Mouse (Mus musculus) brain, embryonic 14.5 days (tissue): ENCODE results near the gene Rps6ka5. TPM values are rescaled to one million over a fixed set of nuclear protein-coding genes. Genes with fewer than 3 reads are reported as not detected.
A peak's percentile ranks its signal among the peaks of the same experiment; 100 is the strongest.

ENCODE experiments used
- DNase-seq: peaks from one replicate; pipeline ENCODE4 v3.0.0-alpha.2; 2011; ENCODE audit warnings: low read depth
- CTCF ChIP-seq: fragments of 200-500 bp; IDR thresholded peaks from 2 replicates; pipeline ENCODE4 v1.5.1; 2012; ENCODE audit warnings: inconsistent platforms, mild to moderate bottlenecking, moderate library complexity, borderline replicate concordance; ENCODE audit not compliant: insufficient read depth, insufficient read length; ENCODE audit errors: extremely low read depth
- POLR2A ChIP-seq: fragments of 200-500 bp; IDR thresholded peaks from 2 replicates; pipeline ENCODE4 v1.6.1; 2012; ENCODE audit warnings: mild to moderate bottlenecking, inconsistent platforms, borderline replicate concordance; ENCODE audit not compliant: poor library complexity, insufficient read depth, insufficient read length, severe bottlenecking; ENCODE audit errors: extremely low read depth
- polyA plus RNA-seq: library from polyadenylated mRNA; depleted of rRNA; stranded (reverse); fragments of >200 nt; gene quantifications from 2 replicates; pipeline ENCODE4 v1.2.3, GENCODE M21; 2012

Gene Rps6ka5
- polyA plus RNA-seq, 1 experiment: 9.7 TPM

DNA sequence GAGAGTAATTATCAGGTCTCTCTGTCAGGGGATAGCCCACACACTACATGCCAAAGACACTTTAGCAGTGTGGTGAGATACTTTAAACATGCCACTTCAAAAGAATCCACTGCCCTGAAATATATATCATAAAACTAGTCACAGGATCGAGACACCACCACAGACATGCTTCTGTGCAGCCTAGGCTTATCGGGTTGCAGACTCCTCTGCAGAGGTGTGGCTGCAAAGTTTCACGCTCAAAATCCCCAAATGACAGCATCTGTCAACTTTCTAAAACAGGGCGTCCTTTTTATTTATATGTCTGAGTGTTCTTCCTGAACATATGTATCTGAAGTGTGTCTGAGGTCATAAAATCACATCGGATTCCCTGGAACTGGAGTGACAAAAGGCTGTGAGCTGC is 117.7 kb downstream of the Rps6ka5 start:
- no peak for TF ChIP-seq POLR2A
- no peak for TF ChIP-seq CTCF

DNA sequence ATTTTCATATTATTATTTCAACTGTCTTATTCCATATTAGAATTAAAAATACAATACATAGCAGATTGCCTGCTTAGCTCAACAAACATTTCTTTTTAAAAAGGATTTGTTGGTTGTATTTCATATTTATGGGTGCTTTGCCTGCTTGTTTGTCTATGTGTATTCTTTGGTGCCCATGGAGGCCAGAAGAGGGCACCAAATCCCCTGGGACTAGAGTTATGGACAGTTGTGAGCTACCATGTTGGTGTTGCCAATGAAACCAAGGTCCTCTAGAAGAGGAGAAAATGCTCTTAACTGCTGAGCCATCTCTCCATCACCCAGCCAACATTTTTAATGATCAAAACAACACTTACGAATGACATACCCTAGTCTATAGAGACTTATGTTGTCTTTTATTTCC is 120.0 kb downstream of the Rps6ka5 start:
- DNase-seq: peak; percentile 39

More for the DNA sequence above, 117.7 kb downstream of the Rps6ka5 start:
- no peak for DNase-seq

DNA sequence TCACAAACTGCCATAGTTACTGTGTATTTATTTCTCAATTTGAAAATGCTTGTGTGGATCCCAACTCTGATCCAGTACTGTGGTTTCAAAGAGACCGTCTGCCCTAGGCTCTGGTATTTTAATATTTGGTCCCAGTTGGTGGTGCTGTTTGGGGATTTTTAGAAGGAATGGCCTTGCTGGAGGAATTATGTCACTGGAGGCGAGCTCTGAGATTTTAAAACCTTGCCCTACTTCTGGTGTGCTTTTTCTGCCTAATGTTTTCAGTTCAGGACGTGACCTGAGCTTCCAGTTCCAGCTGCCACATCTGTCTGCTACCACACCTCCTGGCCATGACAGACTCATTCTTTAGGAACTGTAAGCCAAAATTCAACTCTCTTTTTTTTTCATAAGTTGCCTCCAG is 121.2 kb downstream of the Rps6ka5 start:
- DNase-seq: no peak
- TF ChIP-seq POLR2A (no peak), CTCF (no peak)

More for the DNA sequence above, 120.0 kb downstream of the Rps6ka5 start:
- peak; percentile 18; the same call in 1 of the 2 replicates for TF ChIP-seq CTCF
- TF ChIP-seq POLR2A: no peak

DNA sequence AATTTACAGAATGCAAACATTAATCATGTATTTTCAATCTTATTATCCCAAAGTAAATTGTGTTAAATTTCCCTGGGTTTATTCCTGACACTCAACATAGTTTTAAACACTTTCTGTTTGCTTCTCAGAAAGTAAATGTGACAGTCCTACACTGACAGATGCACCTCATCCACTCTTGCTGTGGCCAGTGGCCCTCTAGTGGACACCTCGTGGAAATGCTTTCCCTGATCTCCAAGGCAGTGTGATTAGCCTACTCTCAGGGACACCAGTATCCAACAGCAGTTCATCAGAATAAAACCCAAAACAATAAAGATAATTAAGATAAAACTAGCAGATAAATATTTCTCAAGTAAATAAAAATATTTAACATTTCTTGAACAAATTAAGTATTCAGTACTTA is 122.2 kb downstream of the Rps6ka5 start:
- peak; percentile 64 for DNase-seq
- peak; percentile 90 for TF ChIP-seq CTCF
- TF ChIP-seq POLR2A: no peak

DNA sequence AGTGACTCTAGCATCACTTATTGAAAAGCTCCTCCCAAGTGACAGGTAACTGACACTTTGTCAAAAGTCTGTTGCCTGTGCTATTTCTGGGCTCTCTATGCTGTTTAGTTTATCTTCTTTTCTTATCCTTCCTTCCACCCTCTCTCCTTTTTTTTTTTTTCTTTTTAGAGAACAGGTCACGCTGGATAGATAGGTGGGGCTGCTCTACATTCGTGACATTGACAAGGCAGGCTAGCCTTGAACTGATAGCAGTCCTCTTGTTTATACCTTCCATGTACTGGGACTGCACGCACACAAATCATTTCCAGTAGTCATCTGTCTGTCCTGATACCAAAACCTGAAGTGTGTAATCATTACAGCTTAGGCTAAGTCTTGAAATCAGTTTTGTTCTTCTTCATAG is 132.1 kb downstream of the Rps6ka5 start:
- no peak for DNase-seq
- no peak for TF ChIP-seq POLR2A
- TF ChIP-seq CTCF: no peak

DNA sequence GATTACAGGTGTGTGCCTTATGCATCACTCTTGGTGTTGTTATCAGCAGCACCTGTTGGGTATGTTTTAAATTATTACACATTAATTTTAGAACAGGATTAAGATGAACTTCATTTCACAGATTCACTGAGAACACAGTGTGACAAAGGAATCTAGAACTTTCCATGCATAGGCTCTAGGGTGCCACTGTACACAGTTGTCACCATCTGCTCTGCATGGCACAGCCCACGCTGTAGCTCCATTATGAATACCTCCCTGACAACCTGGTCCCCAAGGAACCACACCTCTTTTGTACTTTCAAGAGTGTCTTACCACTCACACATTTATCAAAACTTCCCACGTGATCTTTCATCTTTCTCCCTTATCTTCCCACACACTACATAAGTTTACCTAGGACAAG is 140.2 kb downstream of the Rps6ka5 start:
- DNase-seq: no peak
- TF ChIP-seq CTCF (no peak), POLR2A (no peak)

DNA sequence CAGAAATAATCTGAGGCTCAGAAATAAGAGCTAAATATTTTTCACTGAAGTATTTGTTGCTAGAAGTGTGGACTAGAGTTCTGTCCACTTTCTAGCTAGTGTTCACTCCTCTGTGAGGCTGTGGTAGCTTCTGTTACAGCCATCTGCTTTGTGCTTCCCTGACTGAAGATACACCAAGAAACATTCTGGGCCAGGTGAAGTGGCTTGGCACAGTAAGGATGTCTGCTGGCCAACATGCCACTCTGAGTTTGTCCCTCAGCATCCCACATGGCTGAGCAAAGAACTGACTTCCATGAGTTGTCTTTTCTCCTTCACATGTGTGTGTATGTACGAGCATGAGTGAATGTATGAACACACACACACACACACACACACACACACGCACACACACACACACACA is 147.6 kb downstream of the Rps6ka5 start:
- DNase-seq: peak; percentile 3
- TF ChIP-seq POLR2A: no peak
- TF ChIP-seq CTCF: no peak

DNA sequence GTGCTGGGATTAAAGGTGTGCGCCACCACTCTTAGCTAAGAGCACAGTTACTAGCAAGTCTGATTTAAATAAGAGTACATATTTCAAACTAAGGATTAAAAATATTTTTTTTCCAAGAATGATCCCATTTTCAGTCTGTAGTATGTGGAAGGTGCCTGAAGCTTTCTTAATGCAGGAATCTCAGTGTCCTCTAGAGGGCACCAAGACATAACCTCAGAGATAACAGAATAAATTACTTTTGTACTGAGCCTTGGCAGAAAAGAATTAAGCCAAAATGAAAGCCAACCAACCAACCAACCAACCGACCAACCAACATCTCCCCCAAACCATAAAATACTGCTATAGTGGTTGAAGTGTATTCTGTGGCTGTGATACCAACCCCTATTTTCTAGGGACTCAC is 148.5 kb downstream of the Rps6ka5 start:
- no peak for TF ChIP-seq POLR2A
- peak; percentile 40 for TF ChIP-seq CTCF
- DNase-seq: peak; percentile 78

DNA sequence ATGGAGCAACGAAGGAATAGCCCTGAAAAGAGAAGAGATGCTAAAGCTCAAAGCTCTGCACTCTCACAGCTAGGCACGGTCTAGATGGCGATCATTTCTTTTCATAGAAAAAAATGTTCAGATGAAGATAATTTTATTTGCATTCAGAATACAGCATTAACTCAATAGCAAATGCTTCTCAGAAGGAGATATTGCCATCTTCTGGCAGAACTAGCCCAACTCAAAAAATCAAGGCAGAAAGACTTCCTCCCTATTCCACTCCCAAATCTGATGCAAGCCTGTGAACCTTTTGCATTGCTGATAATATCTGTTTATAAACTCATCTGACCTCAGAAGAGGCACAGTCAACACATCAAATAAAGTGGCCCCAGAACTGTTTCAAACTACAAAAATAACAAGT is 151.0 kb downstream of the Rps6ka5 start:
- no peak for TF ChIP-seq POLR2A
- TF ChIP-seq CTCF: no peak

DNA sequence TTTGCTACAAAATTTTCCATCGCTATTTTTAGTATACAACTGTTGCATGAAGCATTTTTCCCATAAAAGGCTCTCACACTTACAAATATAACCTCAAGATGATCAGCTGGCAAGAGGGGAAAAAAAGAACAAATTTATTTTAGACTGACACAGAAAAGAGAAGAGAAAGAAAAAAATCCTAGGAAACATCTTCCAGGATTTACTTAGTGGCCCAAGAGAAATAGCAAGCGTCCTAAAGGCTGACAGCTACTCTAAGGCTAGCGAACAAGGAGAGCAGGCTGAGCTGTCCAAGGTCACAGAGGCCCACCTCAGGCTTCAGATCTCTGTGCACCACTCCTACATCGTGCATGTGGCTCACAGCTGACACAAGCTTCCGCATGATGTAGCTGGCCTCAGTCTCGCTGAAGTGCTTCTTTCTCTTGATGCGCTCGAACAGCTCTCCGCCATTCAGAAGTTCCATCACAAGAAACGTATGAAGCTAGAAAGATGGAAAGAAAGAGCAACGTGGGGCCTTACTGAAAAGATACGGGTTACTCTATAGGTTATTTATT is 156.2 kb downstream of the Rps6ka5 start:
- TF ChIP-seq CTCF (no peak), POLR2A (no peak)
- DNase-seq: no peak

More for the DNA sequence above, 151.0 kb downstream of the Rps6ka5 start:
- peak; percentile 18 for DNase-seq

DNA sequence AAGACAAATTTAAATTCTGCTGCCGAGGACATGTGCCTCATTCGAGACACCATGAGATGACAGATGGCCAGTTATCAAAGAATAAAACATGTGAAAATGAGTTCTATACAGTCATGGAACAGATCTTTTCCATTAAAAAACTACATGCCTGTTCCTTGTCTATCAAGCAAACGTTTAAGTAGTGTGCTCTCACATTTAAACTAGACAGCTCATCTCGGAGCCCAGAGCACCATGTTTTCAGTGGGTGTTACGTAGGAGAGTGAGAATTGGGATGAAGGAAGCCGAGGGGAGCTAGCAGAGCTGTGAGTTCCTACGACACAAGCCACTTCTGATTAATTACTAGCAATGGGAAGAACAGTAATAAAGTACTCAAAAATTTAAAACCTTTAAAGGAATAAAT is 158.0 kb downstream of the Rps6ka5 start:
- peak; percentile 7 for DNase-seq
- TF ChIP-seq CTCF (no peak), POLR2A (no peak)

DNA sequence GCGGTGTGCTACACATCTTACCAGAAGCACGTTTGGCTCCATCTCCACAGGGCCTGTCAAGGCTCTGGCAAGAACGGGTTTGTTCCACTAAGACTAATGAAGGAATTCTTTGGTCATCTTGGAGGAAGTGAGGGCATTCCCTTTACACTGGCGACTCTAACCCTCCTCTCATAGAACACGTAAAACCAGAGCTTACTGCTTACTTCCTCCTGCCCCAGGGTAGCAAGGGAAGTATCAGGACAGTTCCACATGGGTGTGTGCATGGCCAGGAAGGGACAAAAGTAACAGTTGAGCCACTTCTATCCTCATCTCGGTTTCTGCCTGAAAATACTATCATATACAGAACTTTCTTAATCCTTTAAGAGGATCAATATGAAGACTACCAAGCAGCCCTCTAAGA is 158.7 kb downstream of the Rps6ka5 start:
- DNase-seq: no peak
- no peak for TF ChIP-seq CTCF
- TF ChIP-seq POLR2A: no peak

DNA sequence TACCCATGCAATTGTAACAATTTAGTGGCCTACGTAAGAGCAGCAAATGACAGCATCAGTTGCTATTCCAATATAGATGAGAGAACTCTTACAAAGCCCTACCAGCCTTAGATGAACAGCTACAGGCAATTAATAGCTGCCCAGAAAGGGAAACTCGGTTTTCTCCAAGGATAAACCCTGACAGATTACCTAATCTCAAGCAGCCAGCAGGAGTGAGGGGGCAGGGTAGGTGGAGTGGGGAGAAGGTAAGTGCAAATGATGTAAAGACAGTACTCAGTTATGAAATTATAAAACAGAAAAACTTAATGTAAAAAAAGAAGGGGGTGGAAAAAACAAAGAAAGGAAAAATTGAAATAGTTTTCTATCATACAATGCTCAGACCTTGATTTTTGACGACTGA is 159.2 kb downstream of the Rps6ka5 start:
- no peak for TF ChIP-seq POLR2A
- TF ChIP-seq CTCF: no peak
- DNase-seq: no peak

DNA sequence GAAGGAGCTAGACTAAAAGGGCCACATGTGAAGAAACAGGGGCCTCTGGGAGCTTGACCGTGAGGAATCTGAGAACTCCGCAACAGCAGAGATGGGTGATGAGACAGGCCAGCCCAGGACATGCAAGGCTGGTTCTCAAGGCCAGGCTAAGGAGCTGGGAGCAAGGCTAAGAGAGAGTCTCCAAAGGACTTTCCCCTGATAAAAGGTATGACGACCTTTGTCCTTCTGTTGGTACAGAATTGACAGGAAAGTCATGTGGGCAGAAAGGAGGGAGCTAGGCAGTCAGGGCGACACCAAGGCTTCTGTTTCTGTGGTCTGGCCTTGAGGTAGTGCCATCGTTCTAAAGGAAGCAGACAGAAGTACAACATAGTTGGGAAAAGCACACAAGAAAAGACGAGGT is 173.1 kb downstream of the Rps6ka5 start:
- DNase-seq: no peak
- TF ChIP-seq CTCF (no peak), POLR2A (no peak)
